Mouse (Mus musculus): Measurements from ENCODE around the gene Taf5. TPM values are rescaled to one million over a fixed set of nuclear protein-coding genes. Genes with fewer than 3 reads are reported as not detected.

Gene Taf5
- polyA plus RNA-seq, 1 experiment from 2014 or later, result 8.2 TPM

- H3K4me2 ChIP-seq (replicated peaks), result no peak overlapping the region
- peaks cover 38% of the 10 kb centered on the region for H3K36me3 ChIP-seq (replicated peaks; ENCODE audit: control insufficient read depth, insufficient read depth)
- no peak for ATAC-seq (ENCODE audit: low FRiP score)
- H3K9ac ChIP-seq, result no peak overlapping the region
- H3K4me3 ChIP-seq (replicated peaks; ENCODE audit: low read length), result no peak overlapping the region
- 90% methylated on average over 6 of the region's 6 CpGs for WGBS
- H3K4me1 ChIP-seq (replicated peaks; ENCODE audit: control insufficient read depth, insufficient read depth, low read length), result 0 out of 2 replicates have a peak, but pooled peaks cover 3% of the 10 kb centered on the region
- no peak for DNase-seq (ENCODE audit: low spot score)
- H3K27me3 ChIP-seq (ENCODE audit: control insufficient read depth, insufficient read depth, low read length), result no peaks in the 10 kb centered on the region
- H3K27ac ChIP-seq, result no peak overlapping the region
- H3K9me3 ChIP-seq (ENCODE audit: control insufficient read depth, low read length), result no peaks in the 10 kb centered on the region
These were observed 35.8 kb upstream of the Taf5 start for GRCm38 (mm10) chr19:47031770-47032169.

DNA sequence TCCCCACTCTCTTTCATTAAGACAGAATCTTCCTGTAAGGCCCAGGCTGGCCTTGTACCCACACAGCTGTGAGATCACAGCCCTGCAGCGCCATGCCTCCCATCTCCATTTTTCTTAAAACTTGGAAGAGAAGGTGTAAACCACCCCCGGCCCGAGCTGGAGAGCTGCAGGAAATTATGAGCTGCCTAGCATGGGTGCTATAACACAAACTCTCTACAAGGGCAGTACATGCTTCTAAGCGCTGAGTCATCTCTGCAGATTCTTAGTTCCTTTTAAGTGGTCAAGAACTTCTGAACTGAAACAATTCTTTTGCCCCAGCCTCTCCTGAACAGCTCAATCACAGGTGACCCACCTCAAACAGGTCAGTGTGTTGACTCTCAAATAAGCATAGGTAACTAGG is 32.6 kb upstream of the Taf5 start:
- DNase-seq (ENCODE audit: low spot score), result no peak
- Histone ChIP-seq H3K27ac (no peak overlapping the region), H3K9ac (no peak overlapping the region), H3K4me2 (replicated peaks) (no peak overlapping the region), H3K36me3 (replicated peaks; ENCODE audit: control insufficient read depth, insufficient read depth) (peaks cover 66% of the 10 kb centered on the region), H3K4me1 (replicated peaks; ENCODE audit: control insufficient read depth, insufficient read depth, low read length) (0 out of 2 replicates have a peak, but pooled peaks cover under 1% of the 10 kb centered on the region), H3K4me3 (replicated peaks; ENCODE audit: low read length) (no peak overlapping the region), H3K27me3 (ENCODE audit: control insufficient read depth, insufficient read depth, low read length) (no peaks in the 10 kb centered on the region), H3K9me3 (ENCODE audit: control insufficient read depth, low read length) (no peaks in the 10 kb centered on the region)
- ATAC-seq (ENCODE audit: low FRiP score), result no peak
- 94% methylated on average over 4 of the region's 4 CpGs for WGBS

- no peak for DNase-seq (ENCODE audit: low spot score)
- Histone ChIP-seq H3K36me3 (replicated peaks; ENCODE audit: control insufficient read depth, insufficient read depth) (peaks cover 83% of the 10 kb centered on the region), H3K27me3 (ENCODE audit: control insufficient read depth, insufficient read depth, low read length) (no peaks in the 10 kb centered on the region), H3K27ac (no peak overlapping the region), H3K4me2 (replicated peaks) (no peak overlapping the region), H3K9ac (no peak overlapping the region), H3K4me1 (replicated peaks; ENCODE audit: control insufficient read depth, insufficient read depth, low read length) (no peaks in the 10 kb centered on the region), H3K9me3 (ENCODE audit: control insufficient read depth, low read length) (no peaks in the 10 kb centered on the region), H3K4me3 (replicated peaks; ENCODE audit: low read length) (no peak overlapping the region)
- no peak for ATAC-seq (ENCODE audit: low FRiP score)
- 88% methylated on average over 3 of the region's 3 CpGs for WGBS
These were observed 30.9 kb upstream of the Taf5 start for GRCm38 (mm10) chr19:47036596-47036995.

- Histone ChIP-seq H3K27ac (no peak overlapping the region), H3K4me2 (replicated peaks) (no peak overlapping the region), H3K36me3 (replicated peaks; ENCODE audit: control insufficient read depth, insufficient read depth) (peaks cover 76% of the 10 kb centered on the region), H3K4me1 (replicated peaks; ENCODE audit: control insufficient read depth, insufficient read depth, low read length) (no peaks in the 10 kb centered on the region), H3K27me3 (ENCODE audit: control insufficient read depth, insufficient read depth, low read length) (no peaks in the 10 kb centered on the region), H3K9me3 (ENCODE audit: control insufficient read depth, low read length) (no peaks in the 10 kb centered on the region), H3K9ac (no peak overlapping the region), H3K4me3 (replicated peaks; ENCODE audit: low read length) (no peak overlapping the region)
- WGBS, result 91% methylated on average over 3 of the region's 3 CpGs
- no peak for DNase-seq (ENCODE audit: low spot score)
- no peak for ATAC-seq (ENCODE audit: low FRiP score)
These were observed 26.6 kb upstream of the Taf5 start for GRCm38 (mm10) chr19:47040720-47041473.

GRCm38 (mm10) chr19:47043608-47044007 is 23.9 kb upstream of the Taf5 start:
- ATAC-seq (ENCODE audit: low FRiP score), result no peak
- no peak overlapping the region for H3K4me3 ChIP-seq (replicated peaks; ENCODE audit: low read length)
- WGBS, result 91% methylated on average over 3 of the region's 3 CpGs
- peaks cover 75% of the 10 kb centered on the region for H3K36me3 ChIP-seq (replicated peaks; ENCODE audit: control insufficient read depth, insufficient read depth)
- H3K4me1 ChIP-seq (replicated peaks; ENCODE audit: control insufficient read depth, insufficient read depth, low read length), result no peaks in the 10 kb centered on the region
- peak; percentile 55 for DNase-seq (ENCODE audit: low spot score)
- H3K9me3 ChIP-seq (ENCODE audit: control insufficient read depth, low read length), result no peaks in the 10 kb centered on the region
- H3K4me2 ChIP-seq (replicated peaks), result no peak overlapping the region
- no peak overlapping the region for H3K9ac ChIP-seq
- H3K27ac ChIP-seq, result no peak overlapping the region
- no peaks in the 10 kb centered on the region for H3K27me3 ChIP-seq (ENCODE audit: control insufficient read depth, insufficient read depth, low read length)

DNA sequence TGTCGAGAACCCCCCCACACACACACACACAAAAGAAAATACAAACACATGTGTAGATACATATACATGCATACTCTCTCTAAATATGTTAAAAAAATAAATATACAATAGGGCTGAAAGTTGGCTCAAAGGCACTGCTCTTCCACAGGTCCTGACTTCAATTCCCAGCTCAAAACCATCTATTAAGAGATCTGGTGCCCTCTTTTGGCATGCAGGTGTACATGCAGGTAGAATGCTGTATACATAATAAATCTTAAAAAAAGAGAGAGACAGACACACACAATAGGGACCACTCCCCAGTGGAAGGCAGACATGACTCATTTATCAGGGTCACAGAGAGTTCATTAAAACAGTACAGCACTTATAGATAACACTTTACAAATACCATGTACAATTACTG is 21.2 kb upstream of the Taf5 start:
- peaks cover 49% of the 10 kb centered on the region for H3K36me3 ChIP-seq (replicated peaks; ENCODE audit: control insufficient read depth, insufficient read depth)
- no peak for DNase-seq (ENCODE audit: low spot score)
- peaks cover 11% of the 10 kb centered on the region for H3K4me1 ChIP-seq (replicated peaks; ENCODE audit: control insufficient read depth, insufficient read depth, low read length)
- no peak overlapping the region for H3K4me2 ChIP-seq (replicated peaks)
- WGBS, result 90% methylated on average over 1 of the region's 1 CpGs
- H3K27ac ChIP-seq, result no peak overlapping the region
- H3K9me3 ChIP-seq (ENCODE audit: control insufficient read depth, low read length), result no peaks in the 10 kb centered on the region
- H3K4me3 ChIP-seq (replicated peaks; ENCODE audit: low read length), result no peak overlapping the region
- H3K9ac ChIP-seq, result no peak overlapping the region
- H3K27me3 ChIP-seq (ENCODE audit: control insufficient read depth, insufficient read depth, low read length), result no peaks in the 10 kb centered on the region
- ATAC-seq (ENCODE audit: low FRiP score), result no peak

- H3K9me3 ChIP-seq (ENCODE audit: control insufficient read depth, low read length), result no peaks in the 10 kb centered on the region
- no peak overlapping the region for H3K27ac ChIP-seq
- H3K27me3 ChIP-seq (ENCODE audit: control insufficient read depth, insufficient read depth, low read length), result no peaks in the 10 kb centered on the region
- WGBS, result 92% methylated on average over 13 of the region's 13 CpGs
- no peak for DNase-seq (ENCODE audit: low spot score)
- peaks cover 39% of the 10 kb centered on the region for H3K36me3 ChIP-seq (replicated peaks; ENCODE audit: control insufficient read depth, insufficient read depth)
- no peak overlapping the region for H3K4me3 ChIP-seq (replicated peaks; ENCODE audit: low read length)
- no peak for ATAC-seq (ENCODE audit: low FRiP score)
- peaks cover 11% of the 10 kb centered on the region for H3K4me1 ChIP-seq (replicated peaks; ENCODE audit: control insufficient read depth, insufficient read depth, low read length)
- no peak overlapping the region for H3K4me2 ChIP-seq (replicated peaks)
- H3K9ac ChIP-seq, result no peak overlapping the region
These were observed 20.2 kb upstream of the Taf5 start for GRCm38 (mm10) chr19:47047236-47047833.

- no peak overlapping the region for H3K4me3 ChIP-seq (replicated peaks; ENCODE audit: low read length)
- H3K4me1 ChIP-seq (replicated peaks; ENCODE audit: control insufficient read depth, insufficient read depth, low read length), result peaks cover 11% of the 10 kb centered on the region
- H3K36me3 ChIP-seq (replicated peaks; ENCODE audit: control insufficient read depth, insufficient read depth), result peaks cover 33% of the 10 kb centered on the region
- H3K9me3 ChIP-seq (ENCODE audit: control insufficient read depth, low read length), result no peaks in the 10 kb centered on the region
- peak overlapping the region; percentile 57 for H3K4me2 ChIP-seq (replicated peaks)
- no peaks in the 10 kb centered on the region for H3K27me3 ChIP-seq (ENCODE audit: control insufficient read depth, insufficient read depth, low read length)
- DNase-seq (ENCODE audit: low spot score) (no peak), ATAC-seq (ENCODE audit: low FRiP score) (no peak)
- H3K27ac ChIP-seq, result no peak overlapping the region
- 0 out of 2 replicates have a peak overlapping the region, but pooled peaks have one; percentile 91 for H3K9ac ChIP-seq
- 74% methylated on average over 4 of the region's 4 CpGs for WGBS
These were observed 18.5 kb upstream of the Taf5 start for GRCm38 (mm10) chr19:47049061-47049460.

DNA sequence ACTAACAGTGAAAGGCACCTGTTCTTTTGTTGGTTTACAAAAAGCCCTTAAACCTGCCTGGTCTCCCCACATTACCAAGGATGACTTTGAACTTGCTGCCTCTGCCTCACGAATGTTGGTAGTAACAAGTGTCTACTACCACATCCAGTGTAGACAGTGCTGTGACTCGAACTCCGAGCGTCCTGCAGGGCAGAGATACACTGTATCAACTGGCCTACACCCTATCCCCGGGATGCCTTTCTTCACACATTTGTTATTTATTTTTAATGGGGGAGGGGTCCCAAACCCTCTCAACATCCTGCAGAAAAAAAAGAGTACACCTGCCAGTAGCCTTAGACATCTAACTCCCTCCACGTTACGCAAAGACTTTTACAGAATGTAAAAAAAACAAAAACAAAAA is 17.7 kb upstream of the Taf5 start:
- H3K4me2 ChIP-seq (replicated peaks), result peak overlapping the region; percentile 57
- H3K27ac ChIP-seq, result peak overlapping the region; percentile 91
- H3K9me3 ChIP-seq (ENCODE audit: control insufficient read depth, low read length), result no peaks in the 10 kb centered on the region
- 6% methylated on average over 7 of the region's 7 CpGs for WGBS
- DNase-seq (ENCODE audit: low spot score), result no peak
- H3K27me3 ChIP-seq (ENCODE audit: control insufficient read depth, insufficient read depth, low read length), result no peaks in the 10 kb centered on the region
- H3K36me3 ChIP-seq (replicated peaks; ENCODE audit: control insufficient read depth, insufficient read depth), result peaks cover 32% of the 10 kb centered on the region
- ATAC-seq (ENCODE audit: low FRiP score), result no peak
- H3K9ac ChIP-seq, result peak overlapping the region; percentile 91
- peaks cover 11% of the 10 kb centered on the region for H3K4me1 ChIP-seq (replicated peaks; ENCODE audit: control insufficient read depth, insufficient read depth, low read length)
- H3K4me3 ChIP-seq (replicated peaks; ENCODE audit: low read length), result peak overlapping the region; percentile 81
